Mouse (Mus musculus) hindbrain, embryonic 10.5 days (tissue): ENCODE data around the gene Slc25a21. TPM values are rescaled to one million over a fixed set of nuclear protein-coding genes. Genes with fewer than 3 reads are reported as not detected.

Experiments
- DNase-seq: peaks from one replicate; pipeline ENCODE4 v3.0.0-alpha.2; 2017; ENCODE audit warnings: low spot score
- H3K27ac ChIP-seq: fragments of 300-500 bp; sonication (generic); 2 replicates; pipeline ENCODE4 v1.5.1; 2016; ENCODE audit warnings: mild to moderate bottlenecking, moderate library complexity
- H3K27me3 ChIP-seq: fragments of 300-500 bp; sonication (generic); 2 replicates; pipeline ENCODE4 v1.6.1; 2016; ENCODE audit warnings: mild to moderate bottlenecking; ENCODE audit not compliant: poor library complexity, insufficient read depth, severe bottlenecking
- H3K36me3 ChIP-seq: fragments of 300-500 bp; sonication (generic); 2 replicates; pipeline ENCODE4 v1.6.1; 2016; ENCODE audit warnings: mild to moderate bottlenecking, moderate library complexity
- H3K4me1 ChIP-seq: fragments of 300-500 bp; sonication (generic); replicated peaks from 2 replicates; pipeline ENCODE4 v1.6.1; 2016; ENCODE audit warnings: mild to moderate bottlenecking
- H3K4me3 ChIP-seq: fragments of 300-500 bp; sonication (generic); 2 replicates; pipeline ENCODE4 v1.5.1; 2016; ENCODE audit warnings: mild to moderate bottlenecking, moderate library complexity
- H3K9me3 ChIP-seq: fragments of 300-500 bp; sonication (generic); 2 replicates; pipeline ENCODE4 v1.6.1; 2016; ENCODE audit warnings: mild to moderate bottlenecking, moderate library complexity
- WGBS: fragments of 180-500 bp; shearing (Covaris S2); methylation state at CpG from one replicate; pipeline ENCODE4 v1.1.7; 2016; 5-methylcytosine and 5-hydroxymethylcytosine counted together
- polyA plus RNA-seq: library from polyadenylated mRNA; unstranded; fragments of >200 nt; fragmentation: Nextera tagmentation; extraction: Ambion mirVana; gene quantifications from 2 replicates; pipeline ENCODE4 v1.2.1, GENCODE M21; 2016

Gene Slc25a21
- polyA plus RNA-seq, 1 experiment from 2014 or later, result 1.3 TPM

DNA sequence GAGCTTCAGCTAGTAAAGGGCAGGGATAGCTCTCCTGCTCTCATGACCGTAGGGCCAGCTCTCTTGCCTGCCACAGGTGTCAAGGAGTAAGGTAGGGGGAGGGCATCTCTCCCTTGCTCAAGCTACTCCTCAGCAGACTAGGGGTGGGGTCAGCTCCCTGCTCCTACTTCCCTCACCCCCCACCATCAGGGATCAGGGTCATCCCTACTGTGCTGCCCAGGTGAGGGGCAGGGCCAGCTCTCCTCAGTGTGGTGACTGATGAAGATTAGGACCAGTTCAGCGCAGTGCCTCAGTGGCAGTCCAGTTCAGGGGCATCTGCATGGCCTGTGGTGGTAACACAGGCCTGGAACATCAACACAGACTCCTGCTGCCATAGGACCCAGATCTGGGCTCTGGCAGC, 376.7 kb downstream of the Slc25a21 start:
- no peak overlapping the region for H3K27ac ChIP-seq
- H3K36me3 ChIP-seq, result no peaks in the 10 kb centered on the region
- no peaks in the 10 kb centered on the region for H3K9me3 ChIP-seq
- 83% methylated on average over 2 of the region's 2 CpGs for WGBS
- H3K27me3 ChIP-seq, result no peaks in the 10 kb centered on the region
- no peak for DNase-seq
- H3K4me1 ChIP-seq, result no peaks in the 10 kb centered on the region
- H3K4me3 ChIP-seq, result no peak overlapping the region

DNA sequence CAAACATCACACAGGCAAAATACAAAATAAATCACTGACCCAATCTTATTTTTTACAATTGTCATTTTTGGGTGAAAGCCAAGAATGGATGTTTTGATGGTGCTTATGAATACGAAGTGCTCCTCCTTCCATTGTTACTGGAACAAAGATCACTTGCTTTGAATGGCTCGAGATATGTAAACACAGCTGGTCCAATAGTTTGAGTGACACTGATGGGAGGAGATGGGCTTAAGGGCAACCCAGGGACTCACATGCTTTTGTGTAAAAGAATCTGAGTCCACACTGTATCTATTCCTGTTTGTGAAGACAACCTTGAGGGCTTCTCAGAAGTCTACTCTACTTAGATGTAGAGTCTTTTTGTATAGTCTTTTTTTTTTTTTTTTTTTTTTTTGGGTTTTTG, 389.8 kb downstream of the Slc25a21 start:
- H3K27me3 ChIP-seq, result no peaks in the 10 kb centered on the region
- H3K4me1 ChIP-seq, result peaks cover 5% of the 10 kb centered on the region; the same call in 1 of the 2 replicates
- H3K4me3 ChIP-seq, result no peak overlapping the region
- no peak for DNase-seq
- H3K36me3 ChIP-seq, result no peaks in the 10 kb centered on the region
- H3K27ac ChIP-seq, result no peak overlapping the region
- H3K9me3 ChIP-seq, result no peaks in the 10 kb centered on the region
- WGBS, result 61% methylated on average over 2 of the region's 2 CpGs

DNA sequence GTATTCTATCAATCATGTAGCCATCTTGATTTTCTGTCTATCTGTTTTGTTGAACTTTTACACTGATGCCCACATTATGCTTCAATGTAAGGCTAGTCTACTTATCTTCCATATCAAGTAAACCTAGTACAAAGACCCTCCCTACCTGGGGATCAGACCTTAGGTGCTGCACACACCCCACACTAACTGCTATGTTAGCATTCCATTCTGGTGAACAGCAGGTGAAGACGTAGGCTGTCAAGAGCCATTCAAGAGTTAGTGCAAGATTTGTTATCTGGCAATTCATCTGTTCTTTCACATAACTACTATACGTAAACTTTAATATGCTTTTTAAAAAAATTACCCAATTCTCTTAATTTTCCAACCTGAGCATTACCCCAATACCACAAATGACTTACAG, 390.2 kb downstream of the Slc25a21 start:
- 90% methylated on average over 2 of the region's 2 CpGs for WGBS
- no peaks in the 10 kb centered on the region for H3K9me3 ChIP-seq
- no peaks in the 10 kb centered on the region for H3K27me3 ChIP-seq
- no peaks in the 10 kb centered on the region for H3K36me3 ChIP-seq
- no peak for DNase-seq
- H3K4me3 ChIP-seq, result no peak overlapping the region
- H3K27ac ChIP-seq, result no peak overlapping the region
- H3K4me1 ChIP-seq, result peaks cover 5% of the 10 kb centered on the region; the same call in 1 of the 2 replicates

DNA sequence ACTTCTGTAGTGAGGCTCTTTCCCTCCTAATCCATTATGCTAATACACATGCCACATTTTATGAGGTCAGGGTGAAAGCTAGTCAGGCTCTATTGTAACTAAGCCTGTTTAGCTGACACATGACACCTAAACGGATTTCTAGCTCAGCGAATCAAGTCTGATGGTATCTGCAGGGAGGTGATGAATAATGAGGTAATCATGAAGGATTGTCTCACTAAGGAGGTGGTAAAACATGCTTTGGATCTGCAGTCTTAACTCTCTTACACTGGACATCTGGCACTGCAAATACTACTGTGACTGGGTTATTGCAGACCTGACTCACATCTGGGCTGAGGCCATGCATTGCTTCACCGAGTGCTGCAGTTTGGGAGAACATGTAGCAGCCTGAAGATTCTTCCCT, 392.8 kb downstream of the Slc25a21 start:
- Histone ChIP-seq H3K9me3 (no peaks in the 10 kb centered on the region), H3K27ac (no peak overlapping the region), H3K27me3 (no peaks in the 10 kb centered on the region), H3K36me3 (no peaks in the 10 kb centered on the region), H3K4me3 (no peak overlapping the region), H3K4me1 (peaks cover 5% of the 10 kb centered on the region; the same call in 1 of the 2 replicates)
- no peak for DNase-seq
- 64% methylated on average over 3 of the region's 3 CpGs for WGBS

DNA sequence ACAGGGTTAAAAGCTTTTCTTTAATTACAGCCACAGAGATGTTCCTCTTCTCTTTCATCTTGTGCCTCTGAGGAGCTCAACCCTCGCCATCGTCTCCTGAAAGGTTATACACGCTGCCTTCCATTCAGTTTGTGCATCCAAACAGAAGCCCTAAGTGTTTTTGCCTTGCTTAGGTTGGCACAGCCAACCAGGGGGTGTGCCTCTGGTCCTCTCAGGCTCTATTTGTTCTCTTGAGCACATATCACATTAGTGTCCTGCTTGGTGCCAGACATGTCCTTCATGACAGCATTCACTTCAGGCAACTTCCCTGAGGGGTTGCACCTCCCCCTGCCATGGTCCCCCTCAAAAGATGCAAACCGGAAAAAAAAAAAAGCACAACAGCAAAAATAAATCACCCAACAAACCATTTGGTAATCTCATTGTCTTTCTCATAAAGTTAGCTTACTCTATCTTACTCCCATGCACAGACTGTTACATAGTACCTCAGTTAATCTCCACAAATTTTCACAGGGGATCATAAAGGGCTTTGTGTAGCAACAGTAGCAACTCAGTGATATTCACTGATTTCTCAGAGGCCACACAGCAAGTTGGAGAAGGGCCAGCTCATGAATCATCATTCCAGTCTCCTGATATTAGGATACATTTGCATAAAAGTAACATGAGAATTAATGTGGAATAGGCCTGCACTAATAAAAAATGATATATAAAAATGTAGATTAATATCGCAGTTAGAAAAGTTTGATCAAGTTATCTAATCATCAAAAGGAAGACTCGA, 398.4 kb downstream of the Slc25a21 start:
- WGBS, result 65% methylated on average over 6 of the region's 6 CpGs
- Histone ChIP-seq H3K36me3 (no peaks in the 10 kb centered on the region), H3K4me3 (no peak overlapping the region), H3K27ac (no peak overlapping the region), H3K4me1 (peaks cover 8% of the 10 kb centered on the region), H3K27me3 (no peaks in the 10 kb centered on the region), H3K9me3 (no peaks in the 10 kb centered on the region)
- no peak for DNase-seq

DNA sequence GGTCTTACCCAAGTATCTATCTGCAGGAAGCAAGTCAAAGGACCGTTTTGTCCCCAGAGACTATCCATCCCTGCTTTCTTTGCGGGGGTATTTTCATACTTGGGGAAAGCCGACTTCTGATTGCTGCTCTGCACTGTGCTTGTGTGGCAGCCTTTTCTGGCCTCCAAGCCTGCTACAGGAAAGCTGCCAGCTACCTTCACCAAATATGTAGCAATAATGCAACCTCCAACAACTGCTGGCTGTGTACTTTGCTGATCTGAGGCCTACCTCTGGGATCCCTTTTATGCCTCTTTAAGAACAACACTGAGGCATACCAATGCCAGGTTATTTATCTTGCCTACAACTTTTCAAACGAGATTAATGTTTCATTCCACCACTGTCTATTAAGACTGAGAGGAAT, 408.0 kb downstream of the Slc25a21 start:
- Histone ChIP-seq H3K27me3 (no peaks in the 10 kb centered on the region), H3K4me1 (no peaks in the 10 kb centered on the region), H3K27ac (no peak overlapping the region), H3K4me3 (no peak overlapping the region), H3K36me3 (no peaks in the 10 kb centered on the region), H3K9me3 (no peaks in the 10 kb centered on the region)
- 80% methylated on average over 4 of the region's 4 CpGs for WGBS
- DNase-seq, result no peak

DNA sequence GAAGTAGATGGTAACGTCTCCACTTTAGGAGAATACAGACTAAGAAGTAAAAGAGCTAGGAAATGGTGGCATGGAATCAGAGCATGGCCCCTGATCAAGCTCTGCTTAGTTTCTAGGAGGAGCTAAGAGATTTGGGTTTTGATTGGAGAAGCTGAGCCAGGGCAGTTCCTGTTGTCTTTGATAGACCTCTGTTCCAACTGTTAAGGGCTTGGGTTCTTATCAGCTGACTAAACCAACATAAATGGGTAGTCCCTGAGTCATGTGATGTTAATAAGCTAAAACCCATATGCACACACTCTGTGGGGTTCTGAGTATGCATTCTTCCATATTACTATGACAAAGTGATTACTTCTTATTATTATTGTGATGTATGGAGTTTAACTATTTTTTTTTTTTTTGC, 412.0 kb downstream of the Slc25a21 start:
- H3K9me3 ChIP-seq, result no peaks in the 10 kb centered on the region
- no peak overlapping the region for H3K27ac ChIP-seq
- 78% methylated on average over 1 of the region's 1 CpGs for whole genome bisulfite sequencing
- no peaks in the 10 kb centered on the region for H3K36me3 ChIP-seq
- no peaks in the 10 kb centered on the region for H3K27me3 ChIP-seq
- H3K4me3 ChIP-seq, result no peak overlapping the region
- no peaks in the 10 kb centered on the region for H3K4me1 ChIP-seq
- no peak for DNase-seq

DNA sequence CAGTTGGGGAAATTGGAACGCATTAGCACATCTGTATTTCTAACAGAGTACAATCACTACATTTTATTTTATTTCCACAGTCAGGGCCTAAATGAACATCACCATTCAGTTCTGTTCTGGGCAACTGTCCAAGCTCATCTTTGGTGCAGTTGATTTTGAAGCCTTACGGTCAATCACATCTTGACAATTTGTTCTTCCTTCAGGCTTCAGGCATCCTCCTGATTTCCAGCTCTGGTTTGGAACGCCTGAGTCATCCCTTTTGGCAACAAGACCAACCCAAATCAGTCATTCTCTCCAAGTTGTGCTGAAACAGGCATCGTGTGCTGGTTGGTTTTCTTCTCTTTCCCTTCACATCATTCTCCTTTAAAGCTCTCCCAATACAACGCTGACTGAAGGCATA, 416.1 kb downstream of the Slc25a21 start:
- Histone ChIP-seq H3K27ac (no peak overlapping the region), H3K27me3 (no peaks in the 10 kb centered on the region), H3K4me3 (no peak overlapping the region), H3K4me1 (no peaks in the 10 kb centered on the region), H3K9me3 (no peaks in the 10 kb centered on the region), H3K36me3 (no peaks in the 10 kb centered on the region)
- DNase-seq, result no peak
- WGBS, result 88% methylated on average over 5 of the region's 5 CpGs

DNA sequence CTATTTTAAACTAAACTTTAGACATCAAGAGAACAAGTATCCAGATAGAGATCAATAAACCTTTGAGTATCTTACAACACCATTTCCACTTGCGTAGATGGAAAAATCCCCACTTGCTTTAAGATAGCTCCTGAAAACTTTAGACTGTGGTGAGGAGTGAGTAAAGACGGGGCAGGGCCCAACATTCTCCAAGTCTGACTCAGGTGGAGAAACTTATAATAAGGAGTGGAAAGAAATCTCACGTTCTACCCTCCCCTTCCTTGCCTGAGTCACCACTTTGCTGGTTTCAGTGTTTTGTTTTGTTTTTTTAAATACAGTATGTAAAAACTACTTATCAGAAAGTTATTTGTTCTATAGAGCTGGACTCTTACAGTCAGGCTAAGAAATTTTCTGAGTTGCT, 417.7 kb downstream of the Slc25a21 start:
- no peak overlapping the region for H3K27ac ChIP-seq

DNA sequence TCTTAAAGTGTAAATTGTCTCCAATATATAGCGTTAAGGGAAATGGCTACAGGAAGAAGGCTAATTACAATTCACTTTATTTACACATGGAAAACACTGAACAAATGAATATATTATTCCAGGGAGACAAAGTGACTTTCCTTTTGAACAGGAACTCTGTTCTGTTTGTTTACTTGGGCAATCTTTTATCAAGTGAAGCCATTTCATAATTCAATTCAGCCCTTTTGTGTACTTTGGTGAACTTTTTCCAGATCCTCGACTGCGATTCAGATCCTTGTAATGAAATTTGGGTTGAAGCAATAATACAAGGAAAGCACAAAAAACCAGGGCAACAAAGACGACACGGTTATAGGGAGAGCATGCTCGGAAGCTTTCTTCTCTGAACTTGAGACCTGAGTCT, 423.3 kb downstream of the Slc25a21 start:
- H3K9me3 ChIP-seq, result no peaks in the 10 kb centered on the region
- H3K4me3 ChIP-seq, result no peak overlapping the region
- no peaks in the 10 kb centered on the region for H3K36me3 ChIP-seq
- H3K4me1 ChIP-seq, result no peaks in the 10 kb centered on the region
- no peaks in the 10 kb centered on the region for H3K27me3 ChIP-seq
- 83% methylated on average over 6 of the region's 6 CpGs for WGBS
- no peak for DNase-seq
- no peak overlapping the region for H3K27ac ChIP-seq

More for the DNA sequence above, 417.7 kb downstream of the Slc25a21 start:
- no peaks in the 10 kb centered on the region for H3K4me1 ChIP-seq
- no peaks in the 10 kb centered on the region for H3K9me3 ChIP-seq
- no peaks in the 10 kb centered on the region for H3K27me3 ChIP-seq
- no peaks in the 10 kb centered on the region for H3K36me3 ChIP-seq
- no peak for DNase-seq
- no peak overlapping the region for H3K4me3 ChIP-seq
- 91% methylated on average over 3 of the region's 3 CpGs for WGBS

DNA sequence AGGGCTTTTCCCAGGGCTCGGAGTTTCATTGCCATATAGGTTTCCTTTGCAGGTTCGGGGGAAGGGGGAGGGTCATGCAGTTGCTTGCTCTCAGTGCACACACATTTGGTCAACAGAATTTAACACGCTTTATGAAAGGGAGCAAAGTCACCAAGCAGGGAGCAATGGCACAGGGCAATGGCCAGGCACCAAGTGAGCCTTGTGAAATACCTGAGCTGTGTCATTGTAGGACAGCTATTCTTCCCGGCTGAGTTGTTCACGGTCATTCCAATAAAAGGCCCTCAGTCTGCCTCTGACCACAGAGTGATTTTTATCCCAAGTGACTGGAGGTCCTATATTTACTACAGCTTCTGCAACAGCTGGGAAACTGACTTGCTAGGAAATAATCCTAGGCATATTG, 427.9 kb downstream of the Slc25a21 start:
- H3K27ac ChIP-seq, result no peak overlapping the region
- no peak for DNase-seq
- H3K36me3 ChIP-seq, result no peaks in the 10 kb centered on the region
- H3K4me1 ChIP-seq, result no peaks in the 10 kb centered on the region
- WGBS, result 83% methylated on average over 5 of the region's 5 CpGs
- no peaks in the 10 kb centered on the region for H3K27me3 ChIP-seq
- no peak overlapping the region for H3K4me3 ChIP-seq
- H3K9me3 ChIP-seq, result no peaks in the 10 kb centered on the region

DNA sequence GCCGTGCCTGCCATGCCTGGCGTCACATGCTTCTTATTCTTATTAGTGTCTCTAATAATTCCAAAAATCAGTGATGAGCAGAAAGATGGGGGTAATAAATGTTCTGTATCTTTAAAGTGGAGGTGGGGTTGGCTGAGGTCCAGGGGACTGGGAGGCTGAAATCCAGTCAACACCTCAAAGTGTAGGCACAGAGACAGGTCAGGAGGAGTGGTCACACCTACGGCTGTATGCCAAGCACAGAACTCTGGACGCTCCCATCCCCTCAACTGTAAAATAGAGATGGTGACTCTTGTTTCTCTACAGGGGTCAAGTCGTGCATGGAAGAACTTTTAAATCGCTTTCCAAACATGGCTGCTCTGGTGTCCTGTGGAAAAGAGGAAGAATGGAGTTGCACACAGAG, 429.8 kb downstream of the Slc25a21 start:
- no peaks in the 10 kb centered on the region for H3K36me3 ChIP-seq
- no peaks in the 10 kb centered on the region for H3K9me3 ChIP-seq
- WGBS, result 85% methylated on average over 6 of the region's 6 CpGs
- no peak for DNase-seq
- H3K4me3 ChIP-seq, result no peak overlapping the region
- no peaks in the 10 kb centered on the region for H3K27me3 ChIP-seq
- no peaks in the 10 kb centered on the region for H3K4me1 ChIP-seq
- no peak overlapping the region for H3K27ac ChIP-seq

DNA sequence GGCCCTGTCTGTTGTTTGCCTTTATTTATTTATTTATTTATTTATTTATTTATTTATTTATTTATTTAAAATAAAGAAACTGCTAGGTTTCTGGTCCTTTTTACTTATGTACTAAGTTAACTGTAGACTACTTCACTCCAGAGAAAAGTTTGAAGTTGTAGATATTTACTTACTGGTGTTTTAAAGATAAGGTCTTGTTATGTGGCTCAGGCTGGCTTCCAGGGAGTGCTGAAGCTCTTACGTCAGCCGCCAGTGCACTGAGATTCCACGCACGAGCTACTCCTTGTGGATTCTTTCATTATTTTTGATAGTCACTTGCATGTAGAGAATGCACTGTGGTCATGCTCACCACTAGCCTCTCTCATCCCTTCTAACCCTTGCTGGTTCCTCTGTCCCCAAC, 460.2 kb downstream of the Slc25a21 start:
- WGBS, result 89% methylated on average over 4 of the region's 4 CpGs
- Histone ChIP-seq H3K4me3 (no peak overlapping the region), H3K9me3 (no peaks in the 10 kb centered on the region), H3K36me3 (no peaks in the 10 kb centered on the region), H3K27me3 (no peaks in the 10 kb centered on the region), H3K4me1 (no peaks in the 10 kb centered on the region), H3K27ac (no peak overlapping the region)
- DNase-seq, result no peak

DNA sequence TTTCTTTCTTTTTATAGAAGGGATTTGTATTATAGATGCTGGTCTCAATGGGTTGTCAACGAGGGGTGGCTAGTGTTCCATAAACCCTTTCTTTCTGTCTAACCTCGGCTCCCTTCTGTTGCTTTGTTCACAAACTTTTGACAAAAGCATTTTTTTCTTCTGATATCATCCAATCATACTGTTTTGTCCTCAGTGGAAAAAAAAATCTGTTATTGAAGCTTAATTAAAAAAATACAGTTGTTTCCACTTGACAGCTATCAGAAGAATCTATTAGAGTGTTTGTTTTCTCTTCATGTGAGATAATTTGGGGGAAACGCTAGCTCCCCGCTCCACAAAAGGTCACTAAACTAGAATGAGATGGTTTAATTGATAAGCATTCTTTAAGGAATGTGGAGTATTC, 469.6 kb downstream of the Slc25a21 start:
- Histone ChIP-seq H3K9me3 (no peaks in the 10 kb centered on the region), H3K4me3 (no peak overlapping the region), H3K36me3 (no peaks in the 10 kb centered on the region), H3K4me1 (no peaks in the 10 kb centered on the region), H3K27me3 (no peaks in the 10 kb centered on the region), H3K27ac (no peak overlapping the region)
- DNase-seq, result no peak
- 61% methylated on average over 4 of the region's 4 CpGs for WGBS
